ENCODE assay signal across 7 mouse cellular contexts in genomic region chr5:73379908-73380307, GRCm38 (mm10). TPM values are rescaled to one million over a fixed set of nuclear protein-coding genes. Genes with fewer than 3 reads are reported as not detected.
DNase-seq lines count a peak whose midpoint lies in the region; ATAC-seq and TF ChIP-seq lines count a peak whose summit lies in the region.

No protein-coding gene starts in this region.

- no peak overlapping the region for H3K4me2 ChIP-seq in intestine, embryonic 14.5 days (ENCODE audit: low read length)

- no peaks in the 10 kb centered on the region for H3K27me3 ChIP-seq in intestine, embryonic 14.5 days (replicated peaks; ENCODE audit: control insufficient read depth, insufficient read depth, low read length)
- H3K27me3 ChIP-seq in small intestine, adult 2 months (ENCODE audit: control insufficient read depth, insufficient read depth, low read length) = no peaks in the 10 kb centered on the region

- H3K36me3 ChIP-seq in intestine, embryonic 14.5 days (ENCODE audit: control insufficient read depth, insufficient read depth, low read length) = no peaks in the 10 kb centered on the region
- H3K36me3 ChIP-seq in small intestine, adult 2 months (ENCODE audit: control insufficient read depth, insufficient read depth, low read length) = no peaks in the 10 kb centered on the region

- H3K4me1 ChIP-seq in intestine, embryonic 14.5 days (replicated peaks; ENCODE audit: control insufficient read depth, insufficient read depth, low read length) = no peaks in the 10 kb centered on the region
- H3K4me1 ChIP-seq in small intestine, adult 2 months (ENCODE audit: control insufficient read depth, insufficient read depth, insufficient read length, low read length) = peaks cover 3% of the 10 kb centered on the region; the same call in 1 of the 2 replicates

- TF ChIP-seq POLR2A in small intestine, adult 2 months (IDR thresholded peaks at IDR 0.05; ENCODE audit: low read depth, low read length) = no peak

- peak; percentile 59; the same call in 1 of the 2 replicates for TF ChIP-seq CTCF in small intestine, adult 2 months (IDR thresholded peaks at IDR 0.05; ENCODE audit: extremely low read depth, insufficient read length, insufficient replicate concordance, low read depth, low read length)

- H3K27ac ChIP-seq in intestine, embryonic 14.5 days (ENCODE audit: low read depth) = no peak overlapping the region
- no peak overlapping the region for H3K27ac ChIP-seq in small intestine, adult 2 months (ENCODE audit: insufficient read depth, low read depth, low read length)

- no peak overlapping the region for H3K9ac ChIP-seq in intestine, embryonic 14.5 days (ENCODE audit: low read length)

- 22% methylated on average over 3 of the region's 3 CpGs for WGBS in intestine, embryonic 14.5 days
- 23% methylated on average over 3 of the region's 3 CpGs for WGBS in small intestine, adult 2 months

- no peaks in the 10 kb centered on the region for H3K9me3 ChIP-seq in intestine, embryonic 14.5 days (ENCODE audit: control insufficient read depth, low read length)

- peak; percentile 80 to 87 for DNase-seq in adrenal gland, adult 18-20 months (ENCODE audit: low spot score in 2 of 2)
- DNase-seq in embryo, embryonic 10.5 days (ENCODE audit: low spot score) = peak; percentile 93
- DNase-seq in gastrocnemius, postnatal 36 days = peak; percentile 66 to 69
- DNase-seq in intestine, embryonic 14.5 days (ENCODE audit: low spot score) = peak; percentile 96
- DNase-seq in left cerebral cortex, postnatal 14 days (ENCODE audit: low spot score in 2 of 2) = peak; percentile 88 to 94
- peak; percentile 81 for DNase-seq in mesoderm, embryonic 11.5 days (ENCODE audit: low read depth, low spot score)

- peak; percentile 86 for ATAC-seq in intestine, embryonic 14.5 days (replicated peaks; ENCODE audit: low FRiP score, low TSS enrichment, low read depth)

- intact Hi-C loops in gastrocnemius, postnatal 36 days (cut with DNase I) = loop anchor here (2.0 to 10.0 kb wide), 6 partner anchors 48 to 485 kb away; partner anchors contain the start of gene Ociad1
- intact Hi-C loops in left cerebral cortex, postnatal 14 days (cut with DNase I) = loop anchor here (5.0 kb wide), 3 partner anchors 43 to 248 kb away; no protein-coding TSS in a partner anchor

- H3K4me3 ChIP-seq in intestine, embryonic 14.5 days (ENCODE audit: low read depth, low read length) = no peak overlapping the region
- no peak overlapping the region for H3K4me3 ChIP-seq in small intestine, adult 2 months (ENCODE audit: low read depth, low read length)

RNA-seq across cellular contexts. Expression of gene Cwh43, which starts 26.0 kb away (rescaled TPM):
- total RNA-seq in adrenal gland, adult 18-20 months (2021) = not detected
- not detected for total RNA-seq in gastrocnemius, postnatal 36 days (2021)
- polyA plus RNA-seq in intestine, embryonic 14.5 days (2014; fragmentation: Nextera tagmentation; extraction: Ambion mirVana) = 0.07 and 0.09 TPM in 2 replicates
- 1 to 10 TPM; 4.0 to 6.4 TPM for total RNA-seq in left cerebral cortex, postnatal 14 days (2021)
- polyA plus RNA-seq in small intestine, adult 2 months (2012; rRNA removed) = 0.32 and 6.7 TPM in 2 replicates

RNA-seq across cellular contexts. Expression of gene Ociad2, which starts 39.1 kb away (rescaled TPM):
- total RNA-seq in adrenal gland, adult 18-20 months (2021) = 10 to 100 TPM; 28.9 to 29.3 TPM
- 10 to 100 TPM; 48.8 to 50.9 TPM for total RNA-seq in gastrocnemius, postnatal 36 days (2021)
- 117 and 131 TPM in 2 replicates for polyA plus RNA-seq in intestine, embryonic 14.5 days (2014; fragmentation: Nextera tagmentation; extraction: Ambion mirVana)
- total RNA-seq in left cerebral cortex, postnatal 14 days (2021) = 100 to 1,000 TPM in 1 of 2 experiments, 10 to 100 TPM in 1; 88.3 to 110 TPM
- 10.6 and 12.7 TPM in 2 replicates for polyA plus RNA-seq in small intestine, adult 2 months (2012; rRNA removed)

Comparison
In these comparisons a context has a peak if more than half of its experiments do, and no peak if none do; other contexts are left out.
1. RNA of gene Cwh43, which starts 26.0 kb away (total RNA-seq): 4.0 to 6.4 TPM in left cerebral cortex, postnatal 14 days; not detected in adrenal gland, adult 18-20 months and not detected in gastrocnemius, postnatal 36 days; every median in the first group is over 4 times any median in the second.
2. Peak in every context shown above with its lines, with median percentiles within 50 percentile points of each other: DNase-seq.